ENCODE assay signal across 9 mouse cellular contexts in genomic region chr7:109751427-109752007, GRCm38 (mm10). TPM values are rescaled to one million over a fixed set of nuclear protein-coding genes. Genes with fewer than 3 reads are reported as not detected.
DNase-seq lines count a peak whose midpoint lies in the region; ATAC-seq and TF ChIP-seq lines count a peak whose summit lies in the region.
"Had no signal": no experiment of that assay in that cellular context is flagged by ENCODE, and none has a peak within 500 bp of the region (broad histone marks: within the 10 kb centered on the region; RNA-seq: fewer than 3 reads in every experiment).

No protein-coding gene starts in this region.

- ATAC-seq in hindbrain, embryonic 12.5 days (ENCODE audit: low FRiP score) = peak; percentile 15
- peak; percentile 49; the same call in 1 of the 2 replicates for ATAC-seq in liver, embryonic 14.5 days (ENCODE audit: insufficient read depth)
- ATAC-seq in stomach, postnatal 0 days (ENCODE audit: low FRiP score, low TSS enrichment) = no peak

- no peaks in the 10 kb centered on the region for H3K9me3 ChIP-seq in heart, embryonic 10.5 days
- H3K9me3 ChIP-seq in hindbrain, embryonic 12.5 days (replicated peaks) = no peaks in the 10 kb centered on the region
- H3K9me3 ChIP-seq in liver, embryonic 14.5 days (ENCODE audit: control insufficient read depth, low read length) = no peaks in the 10 kb centered on the region
- no peaks in the 10 kb centered on the region for H3K9me3 ChIP-seq in stomach, postnatal 0 days (ENCODE audit: control insufficient read depth, low read length)

- H3K27ac ChIP-seq in heart, embryonic 10.5 days = peak overlapping the region; percentile 97
- H3K27ac ChIP-seq in hindbrain, embryonic 12.5 days = peak overlapping the region; percentile 86
- peak overlapping the region; percentile 47 for H3K27ac ChIP-seq in liver, embryonic 14.5 days
- peak overlapping the region; percentile 96 for H3K27ac ChIP-seq in stomach, postnatal 0 days (replicated peaks)

- H3K27me3 ChIP-seq in heart, embryonic 10.5 days (ENCODE audit: insufficient read depth, poor library complexity, severe bottlenecking) = no peaks in the 10 kb centered on the region
- no peaks in the 10 kb centered on the region for H3K27me3 ChIP-seq in hindbrain, embryonic 12.5 days
- H3K27me3 ChIP-seq in liver, embryonic 14.5 days (ENCODE audit: control insufficient read depth, insufficient read depth, low read length) = no peaks in the 10 kb centered on the region
- no peaks in the 10 kb centered on the region for H3K27me3 ChIP-seq in stomach, postnatal 0 days (ENCODE audit: control insufficient read depth, insufficient read depth, low read length)

- H3K4me3 ChIP-seq in heart, embryonic 10.5 days = peak overlapping the region; percentile 85
- peak overlapping the region; percentile 88 for H3K4me3 ChIP-seq in hindbrain, embryonic 12.5 days
- H3K4me3 ChIP-seq in liver, embryonic 14.5 days (ENCODE audit: insufficient read depth in 1 of 2, low read depth in 2 of 2, low read length in 2 of 2) = peak overlapping the region; percentile 77 to 85
- peak overlapping the region; percentile 90 for H3K4me3 ChIP-seq in stomach, postnatal 0 days (ENCODE audit: low read depth, low read length)

- intact Hi-C loops in heart, postnatal 36 days (cut with DNase I) = no loop called here

- H3K9ac ChIP-seq in hindbrain, embryonic 12.5 days = peak overlapping the region; percentile 91
- H3K9ac ChIP-seq in liver, embryonic 14.5 days (replicated peaks) = peak overlapping the region; percentile 94
- H3K9ac ChIP-seq in stomach, postnatal 0 days (ENCODE audit: low read length) = peak overlapping the region; percentile 96

- DNase-seq in heart, embryonic 10.5 days (ENCODE audit: low spot score) = peak; percentile 88
- DNase-seq in heart, postnatal 36 days = no peak
- DNase-seq in c-Kit-positive CD71-positive TER-119-positive erythroid progenitor cells, embryonic 14.5 days (ENCODE audit: low spot score) = peak; percentile 31
- DNase-seq in liver, embryonic 14.5 days (ENCODE audit: low read depth in 3 of 3, low spot score in 3 of 3) = peak in 1 of 3 experiments; percentile 12
- no peak for DNase-seq in stomach, postnatal 0 days (ENCODE audit: low spot score)
- DNase-seq in cerebellum, adult 9-10 months = no peak
- no peak for DNase-seq in testis, postnatal 14 days (ENCODE audit: low spot score)

- H3K36me3 ChIP-seq in heart, embryonic 10.5 days = peaks cover 1% of the 10 kb centered on the region; the same call in 1 of the 2 replicates
- peaks cover 2% of the 10 kb centered on the region for H3K36me3 ChIP-seq in hindbrain, embryonic 12.5 days
- no peaks in the 10 kb centered on the region for H3K36me3 ChIP-seq in liver, embryonic 14.5 days (replicated peaks; ENCODE audit: control insufficient read depth, insufficient read depth, low read depth)
- 0 out of 2 replicates have a peak, but pooled peaks cover 1% of the 10 kb centered on the region for H3K36me3 ChIP-seq in stomach, postnatal 0 days (ENCODE audit: control insufficient read depth, insufficient read depth, low read length)

- peaks cover 23% of the 10 kb centered on the region for H3K4me1 ChIP-seq in heart, embryonic 10.5 days
- peaks cover 17% of the 10 kb centered on the region for H3K4me1 ChIP-seq in hindbrain, embryonic 12.5 days
- peaks cover 14% of the 10 kb centered on the region in 2 experiments for H3K4me1 ChIP-seq in liver, embryonic 14.5 days (replicated peaks; ENCODE audit: control insufficient read depth in 2 of 2, insufficient read depth in 2 of 2, low read length in 1 of 2)
- H3K4me1 ChIP-seq in stomach, postnatal 0 days (replicated peaks; ENCODE audit: control insufficient read depth, insufficient read depth) = no peaks in the 10 kb centered on the region

- TF ChIP-seq CTCF in liver, embryonic 14.5 days (IDR thresholded peaks at IDR 0.05; ENCODE audit: low read depth) = no peak
- TF ChIP-seq CTCF in stomach, postnatal 0 days (IDR thresholded peaks at IDR 0.05; ENCODE audit: low read depth) = no peak

- 2% methylated on average over 13 of the region's 13 CpGs for WGBS in heart, embryonic 10.5 days
- WGBS in hindbrain, embryonic 12.5 days = 4% methylated on average over 13 of the region's 13 CpGs
- 2% methylated on average over 13 of the region's 13 CpGs for WGBS in liver, embryonic 14.5 days (ENCODE audit: insufficient replicate concordance)
- 3% methylated on average over 13 of the region's 13 CpGs for WGBS in stomach, postnatal 0 days

- H3K4me2 ChIP-seq in hindbrain, embryonic 12.5 days (replicated peaks) = peak overlapping the region; percentile 91
- H3K4me2 ChIP-seq in liver, embryonic 14.5 days (ENCODE audit: low read depth) = peak overlapping the region; percentile 95
- peak overlapping the region; percentile 90 for H3K4me2 ChIP-seq in stomach, postnatal 0 days (replicated peaks; ENCODE audit: low read depth)

- no peak for TF ChIP-seq EP300 in liver, embryonic 14.5 days (IDR thresholded peaks at IDR 0.05; ENCODE audit: low read depth)
- TF ChIP-seq EP300 in stomach, postnatal 0 days (optimal IDR thresholded peaks at IDR 0.05) = no peak

RNA-seq across cellular contexts. Expression of gene Tmem9b, which starts 1.2 kb away (rescaled TPM):
- 45.9 and 58.4 TPM in 2 replicates for polyA plus RNA-seq in heart, embryonic 10.5 days (2016; fragmentation: Nextera tagmentation; extraction: Ambion mirVana)
- 10 to 100 TPM; 29.8 to 31.1 TPM for total RNA-seq in heart, postnatal 36 days (2021)
- polyA plus RNA-seq in hindbrain, embryonic 12.5 days (2016; fragmentation: Nextera tagmentation; extraction: Ambion mirVana) = 62.5 and 69.9 TPM in 2 replicates
- polyA plus RNA-seq in liver, embryonic 14.5 days (2012; rRNA removed) = 14.3 and 15.9 TPM in 2 replicates
- 40.8 and 41.0 TPM in 2 replicates for polyA plus RNA-seq in liver, embryonic 14.5 days (2014; fragmentation: Nextera tagmentation; extraction: Ambion mirVana)
- 103 and 106 TPM in 2 replicates for polyA plus RNA-seq in stomach, postnatal 0 days (2015; fragmentation: Nextera tagmentation; extraction: Ambion mirVana)

RNA-seq across cellular contexts. Expression of gene Ascl3, which starts 20.0 kb away (rescaled TPM):
- not detected in 2 replicates for polyA plus RNA-seq in heart, embryonic 10.5 days (2016; fragmentation: Nextera tagmentation; extraction: Ambion mirVana)
- not detected for total RNA-seq in heart, postnatal 36 days (2021)
- 0.47 TPM in 1 of 2 replicates, not detected in the other for polyA plus RNA-seq in hindbrain, embryonic 12.5 days (2016; fragmentation: Nextera tagmentation; extraction: Ambion mirVana)
- polyA plus RNA-seq in liver, embryonic 14.5 days (2012; rRNA removed) = not detected in 2 replicates
- polyA plus RNA-seq in liver, embryonic 14.5 days (2014; fragmentation: Nextera tagmentation; extraction: Ambion mirVana) = not detected in 2 replicates
- 0.39 and 0.56 TPM in 2 replicates for polyA plus RNA-seq in stomach, postnatal 0 days (2015; fragmentation: Nextera tagmentation; extraction: Ambion mirVana)
- total RNA-seq: neutrophil, adult 5-6 weeks had no signal

RNA-seq across cellular contexts. Expression of gene BC051019, which starts 27.9 kb away (rescaled TPM):
- polyA plus RNA-seq in heart, embryonic 10.5 days (2016; fragmentation: Nextera tagmentation; extraction: Ambion mirVana) = 0.11 TPM in 1 of 2 replicates, not detected in the other
- total RNA-seq in heart, postnatal 36 days (2021) = not detected
- 0.74 and 0.78 TPM in 2 replicates for polyA plus RNA-seq in hindbrain, embryonic 12.5 days (2016; fragmentation: Nextera tagmentation; extraction: Ambion mirVana)
- 0.03 and 0.07 TPM in 2 replicates for polyA plus RNA-seq in liver, embryonic 14.5 days (2012; rRNA removed)
- polyA plus RNA-seq in liver, embryonic 14.5 days (2014; fragmentation: Nextera tagmentation; extraction: Ambion mirVana) = 0.11 and 0.19 TPM in 2 replicates
- 0.17 and 0.25 TPM in 2 replicates for polyA plus RNA-seq in stomach, postnatal 0 days (2015; fragmentation: Nextera tagmentation; extraction: Ambion mirVana)
- total RNA-seq: neutrophil, adult 5-6 weeks had no signal

RNA-seq across cellular contexts. Expression of gene Nrip3, which starts 30.3 kb away (rescaled TPM):
- polyA plus RNA-seq in heart, embryonic 10.5 days (2016; fragmentation: Nextera tagmentation; extraction: Ambion mirVana) = 0.24 and 1.3 TPM in 2 replicates
- total RNA-seq in heart, postnatal 36 days (2021) = under 1 TPM; 0.08 to 0.47 TPM
- 1.3 and 1.4 TPM in 2 replicates for polyA plus RNA-seq in hindbrain, embryonic 12.5 days (2016; fragmentation: Nextera tagmentation; extraction: Ambion mirVana)
- 0.10 and 0.22 TPM in 2 replicates for polyA plus RNA-seq in liver, embryonic 14.5 days (2012; rRNA removed)
- polyA plus RNA-seq in liver, embryonic 14.5 days (2014; fragmentation: Nextera tagmentation; extraction: Ambion mirVana) = 0.13 and 0.23 TPM in 2 replicates
- polyA plus RNA-seq in stomach, postnatal 0 days (2015; fragmentation: Nextera tagmentation; extraction: Ambion mirVana) = 0.63 and 0.73 TPM in 2 replicates

RNA-seq across cellular contexts. Expression of gene Akip1, which starts 48.0 kb away (rescaled TPM):
- polyA plus RNA-seq in heart, embryonic 10.5 days (2016; fragmentation: Nextera tagmentation; extraction: Ambion mirVana) = 32.5 and 34.6 TPM in 2 replicates
- 10 to 100 TPM; 11.4 to 16.0 TPM for total RNA-seq in heart, postnatal 36 days (2021)
- polyA plus RNA-seq in hindbrain, embryonic 12.5 days (2016; fragmentation: Nextera tagmentation; extraction: Ambion mirVana) = 15.4 and 18.2 TPM in 2 replicates
- 11.2 and 19.5 TPM in 2 replicates for polyA plus RNA-seq in liver, embryonic 14.5 days (2012; rRNA removed)
- polyA plus RNA-seq in liver, embryonic 14.5 days (2014; fragmentation: Nextera tagmentation; extraction: Ambion mirVana) = 42.5 and 44.6 TPM in 2 replicates
- 36.8 and 38.6 TPM in 2 replicates for polyA plus RNA-seq in stomach, postnatal 0 days (2015; fragmentation: Nextera tagmentation; extraction: Ambion mirVana)

Comparison
In these comparisons a context has a peak if more than half of its experiments do, and no peak if none do; other contexts are left out.
1. DNase-seq: peak in heart, embryonic 10.5 days (single experiment) and c-Kit-positive CD71-positive TER-119-positive erythroid progenitor cells, embryonic 14.5 days (single experiment); none in heart, postnatal 36 days (0 of 2), stomach, postnatal 0 days (single experiment), cerebellum, adult 9-10 months (single experiment) and testis, postnatal 14 days (single experiment).
2. H3K27ac ChIP-seq: peak in every context shown above with its lines; median percentile 97 in heart, embryonic 10.5 days; 96 in stomach, postnatal 0 days; 86 in hindbrain, embryonic 12.5 days; 47 in liver, embryonic 14.5 days.
3. Peak in every context shown above with its lines, with median percentiles within 50 percentile points of each other: H3K4me3 ChIP-seq, H3K4me2 ChIP-seq and H3K9ac ChIP-seq.